Mouse (Mus musculus) kidney, embryonic 14.5 days (tissue): ENCODE results near the gene Dscaml1. TPM values are rescaled to one million over a fixed set of nuclear protein-coding genes. Genes with fewer than 3 reads are reported as not detected.

Experiments used
- ATAC-seq: fragments of 200-750 bp; cut with Nextera tagmentation; 2 replicates; pipeline ENCODE4 v1.8.0; 2017; ENCODE audit warnings: moderate number of reproducible peaks, mild to moderate bottlenecking, moderate TSS enrichment, moderate library complexity; ENCODE audit not compliant: low FRiP score, low TSS enrichment
- H3K27ac ChIP-seq: fragments of 300-500 bp; sonication (generic); 2 replicates; pipeline ENCODE4 v1.5.1; 2014; ENCODE audit warnings: low read depth, mild to moderate bottlenecking, low read length, moderate library complexity, mixed read lengths
- H3K27me3 ChIP-seq: fragments of 300-500 bp; sonication (generic); 2 replicates; pipeline ENCODE4 v1.6.1; 2014; ENCODE audit warnings: mild to moderate bottlenecking, low read length; ENCODE audit not compliant: control insufficient read depth, insufficient read depth
- H3K36me3 ChIP-seq: fragments of 300-500 bp; sonication (generic); 2 replicates; pipeline ENCODE4 v1.6.1; 2014; ENCODE audit warnings: low read length, mixed read lengths; ENCODE audit not compliant: control insufficient read depth, insufficient read depth
- H3K4me1 ChIP-seq: fragments of 300-500 bp; sonication (generic); 2 replicates; pipeline ENCODE4 v1.6.1; 2014; ENCODE audit warnings: low read length, mixed read lengths; ENCODE audit not compliant: control insufficient read depth, insufficient read depth
- H3K4me2 ChIP-seq: fragments of 300-500 bp; sonication (generic); replicated peaks from 2 replicates; pipeline ENCODE4 v1.6.1; 2014; ENCODE audit warnings: low read depth, mild to moderate bottlenecking, low read length
- H3K4me3 ChIP-seq: fragments of 300-500 bp; sonication (generic); 2 replicates; pipeline ENCODE4 v1.5.1; 2014; ENCODE audit warnings: mild to moderate bottlenecking, low read length
- H3K9ac ChIP-seq: fragments of 300-500 bp; sonication (generic); 2 replicates; pipeline ENCODE4 v1.6.1; 2014; ENCODE audit warnings: low read depth, mild to moderate bottlenecking, low read length, moderate library complexity
- H3K9me3 ChIP-seq: fragments of 300-500 bp; sonication (generic); 2 replicates; pipeline ENCODE4 v1.6.1; 2016; ENCODE audit warnings: low read length; ENCODE audit not compliant: control insufficient read depth
- WGBS: fragments of 180-500 bp; shearing (Covaris S2); extraction: QIAGEN DNeasy Blood & Tissue Kit; methylation state at CpG from one replicate; pipeline ENCODE4 v1.1.7; 2014; 5-methylcytosine and 5-hydroxymethylcytosine counted together
- polyA plus RNA-seq: library from polyadenylated mRNA; unstranded; fragments of >200 nt; fragmentation: Nextera tagmentation; extraction: Ambion mirVana; gene quantifications from 2 replicates; pipeline ENCODE4 v1.2.1, GENCODE M21; 2014

Dscaml1 gene
- polyA plus RNA-seq, 1 experiment from 2014 or later: 0.23 TPM

- Histone ChIP-seq H3K4me2 (no peak overlapping the region), H3K9me3 (no peaks in the 10 kb centered on the region), H3K4me1 (no peaks in the 10 kb centered on the region), H3K9ac (no peak overlapping the region), H3K27me3 (no peaks in the 10 kb centered on the region), H3K27ac (no peak overlapping the region), H3K4me3 (no peak overlapping the region), H3K36me3 (no peaks in the 10 kb centered on the region)
- 70% methylated on average over 17 of the region's 17 CpGs for WGBS
- ATAC-seq: no peak
These were observed 313.5 kb downstream of the Dscaml1 start for GRCm38 (mm10) chr9:45739702-45740583.

GRCm38 (mm10) chr9:45740584-45740980 is 314.2 kb downstream of the Dscaml1 start:
- Histone ChIP-seq H3K4me3 (no peak overlapping the region), H3K9me3 (no peaks in the 10 kb centered on the region), H3K9ac (no peak overlapping the region), H3K36me3 (no peaks in the 10 kb centered on the region), H3K4me1 (no peaks in the 10 kb centered on the region), H3K27ac (no peak overlapping the region), H3K27me3 (no peaks in the 10 kb centered on the region), H3K4me2 (no peak overlapping the region)
- ATAC-seq: no peak
- WGBS: 56% methylated on average over 2 of the region's 2 CpGs

DNA sequence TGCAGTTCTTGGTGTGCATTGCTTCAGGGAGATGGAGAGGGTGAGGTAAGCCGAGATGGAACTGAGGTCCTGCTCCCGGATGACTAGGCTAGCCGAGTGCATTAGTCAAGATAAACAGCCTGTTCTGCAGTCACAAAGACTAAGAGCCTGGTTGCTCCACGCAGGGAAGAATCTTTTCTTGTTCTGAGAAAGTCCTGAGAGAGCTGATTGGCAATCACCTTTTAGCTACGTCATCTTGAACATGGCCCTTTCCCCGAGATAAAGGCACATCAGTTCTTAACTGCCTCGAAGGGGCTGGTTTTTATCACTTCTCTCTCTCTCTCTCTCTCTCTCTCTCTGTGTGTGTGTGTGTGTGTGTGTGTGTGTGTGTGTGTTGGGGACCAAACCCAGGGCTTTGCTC is 319.0 kb downstream of the Dscaml1 start:
- H3K9me3 ChIP-seq: no peaks in the 10 kb centered on the region
- no peak overlapping the region for H3K4me2 ChIP-seq
- H3K4me3 ChIP-seq: no peak overlapping the region
- H3K27ac ChIP-seq: no peak overlapping the region
- WGBS: 42% methylated on average over 7 of the region's 7 CpGs
- no peak overlapping the region for H3K9ac ChIP-seq
- no peaks in the 10 kb centered on the region for H3K4me1 ChIP-seq
- no peak for ATAC-seq
- no peaks in the 10 kb centered on the region for H3K27me3 ChIP-seq
- H3K36me3 ChIP-seq: no peaks in the 10 kb centered on the region

- ATAC-seq: no peak
- no peaks in the 10 kb centered on the region for H3K36me3 ChIP-seq
- no peaks in the 10 kb centered on the region for H3K27me3 ChIP-seq
- no peak overlapping the region for H3K4me3 ChIP-seq
- 92% methylated on average over 4 of the region's 4 CpGs for WGBS
- no peaks in the 10 kb centered on the region for H3K4me1 ChIP-seq
- H3K9me3 ChIP-seq: no peaks in the 10 kb centered on the region
- no peak overlapping the region for H3K9ac ChIP-seq
- no peak overlapping the region for H3K4me2 ChIP-seq
- no peak overlapping the region for H3K27ac ChIP-seq
These were observed 323.5 kb downstream of the Dscaml1 start for GRCm38 (mm10) chr9:45749917-45750316.

DNA sequence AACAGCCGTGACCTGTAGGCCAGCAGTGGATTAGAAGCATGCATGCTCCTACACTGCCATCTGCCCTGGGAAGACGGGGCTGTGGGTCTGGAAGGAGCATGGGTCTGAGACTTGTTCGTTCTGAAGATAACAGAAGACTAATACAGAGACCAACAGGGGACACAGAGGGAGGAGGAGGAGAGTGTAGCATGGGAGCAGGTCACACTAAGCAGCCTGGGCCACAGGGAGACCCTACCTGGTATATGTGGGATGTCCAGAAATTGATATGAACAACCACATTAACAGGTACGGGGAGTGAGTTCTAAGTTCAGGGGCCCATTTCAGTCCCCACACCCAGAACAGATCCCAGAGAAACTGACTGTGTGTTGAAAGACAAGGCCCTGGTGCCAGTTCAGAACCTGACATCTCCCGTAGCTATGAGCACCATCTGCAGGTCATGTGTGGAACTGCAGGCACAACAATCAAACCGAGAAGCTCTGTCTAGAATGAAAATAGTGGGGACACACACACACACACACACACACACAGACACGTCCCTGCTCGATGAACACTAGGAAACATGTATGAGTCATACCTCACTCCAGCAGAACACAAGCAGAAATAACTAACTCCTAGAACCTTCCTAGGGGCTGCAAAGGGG is 328.1 kb downstream of the Dscaml1 start:
- H3K36me3 ChIP-seq: no peaks in the 10 kb centered on the region

DNA sequence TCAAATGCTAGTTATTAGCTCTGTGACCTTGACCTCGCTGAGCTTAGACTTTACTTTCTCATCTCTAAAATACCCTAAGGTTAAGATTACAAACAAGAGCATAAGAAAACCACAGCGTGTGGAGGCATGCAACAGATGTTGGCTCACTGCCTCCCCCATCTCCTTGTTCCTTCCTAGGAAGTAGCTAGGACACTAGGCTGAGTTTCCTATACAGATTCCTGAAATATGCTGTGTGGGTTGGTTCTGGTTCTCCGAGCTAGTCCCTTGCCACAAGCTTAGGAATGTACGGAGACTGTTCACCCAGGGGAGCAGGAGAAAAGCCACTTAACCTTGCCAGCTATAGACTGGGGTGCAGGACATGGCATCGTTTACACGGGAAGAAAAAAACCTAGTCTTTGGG is 339.8 kb downstream of the Dscaml1 start:
- no peak overlapping the region for H3K4me2 ChIP-seq
- no peaks in the 10 kb centered on the region for H3K9me3 ChIP-seq
- H3K27ac ChIP-seq: no peak overlapping the region
- no peak for ATAC-seq
- H3K4me1 ChIP-seq: no peaks in the 10 kb centered on the region
- 80% methylated on average over 6 of the region's 6 CpGs for WGBS
- H3K27me3 ChIP-seq: no peaks in the 10 kb centered on the region
- no peak overlapping the region for H3K4me3 ChIP-seq
- H3K36me3 ChIP-seq: peaks cover 9% of the 10 kb centered on the region; the same call in 1 of the 2 replicates
- no peak overlapping the region for H3K9ac ChIP-seq

More for the DNA sequence above, 328.1 kb downstream of the Dscaml1 start:
- H3K4me2 ChIP-seq: no peak overlapping the region
- 38% methylated on average over 8 of the region's 8 CpGs for WGBS
- H3K4me3 ChIP-seq: no peak overlapping the region
- H3K9ac ChIP-seq: no peak overlapping the region
- no peaks in the 10 kb centered on the region for H3K9me3 ChIP-seq
- H3K4me1 ChIP-seq: no peaks in the 10 kb centered on the region
- no peaks in the 10 kb centered on the region for H3K27me3 ChIP-seq
- ATAC-seq: no peak
- H3K27ac ChIP-seq: no peak overlapping the region

DNA sequence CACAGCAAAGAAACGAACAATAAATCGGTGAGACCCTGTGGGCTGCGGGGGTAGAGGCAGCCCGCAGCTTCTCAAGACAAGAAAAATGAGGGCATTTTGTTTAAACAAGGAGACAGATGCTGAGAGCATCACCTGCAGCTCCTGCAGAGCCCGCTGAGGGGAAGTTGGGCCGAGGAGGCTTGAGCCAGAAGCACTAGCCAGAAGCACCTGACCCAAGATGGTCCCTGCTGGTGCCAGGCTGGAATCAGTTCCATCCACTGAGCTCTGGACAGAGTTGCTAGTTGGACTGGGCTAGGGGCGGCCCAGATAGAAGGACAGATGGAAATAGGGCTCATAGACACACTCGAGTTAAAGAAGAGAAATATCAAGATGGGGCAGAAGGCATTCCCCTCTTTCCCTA is 340.7 kb downstream of the Dscaml1 start:
- no peaks in the 10 kb centered on the region for H3K4me1 ChIP-seq
- ATAC-seq: no peak
- no peaks in the 10 kb centered on the region for H3K9me3 ChIP-seq
- no peak overlapping the region for H3K9ac ChIP-seq
- peaks cover 14% of the 10 kb centered on the region; the same call in 1 of the 2 replicates for H3K36me3 ChIP-seq
- H3K4me3 ChIP-seq: no peak overlapping the region
- H3K27me3 ChIP-seq: no peaks in the 10 kb centered on the region
- no peak overlapping the region for H3K27ac ChIP-seq
- 86% methylated on average over 8 of the region's 8 CpGs for WGBS
- H3K4me2 ChIP-seq: no peak overlapping the region

DNA sequence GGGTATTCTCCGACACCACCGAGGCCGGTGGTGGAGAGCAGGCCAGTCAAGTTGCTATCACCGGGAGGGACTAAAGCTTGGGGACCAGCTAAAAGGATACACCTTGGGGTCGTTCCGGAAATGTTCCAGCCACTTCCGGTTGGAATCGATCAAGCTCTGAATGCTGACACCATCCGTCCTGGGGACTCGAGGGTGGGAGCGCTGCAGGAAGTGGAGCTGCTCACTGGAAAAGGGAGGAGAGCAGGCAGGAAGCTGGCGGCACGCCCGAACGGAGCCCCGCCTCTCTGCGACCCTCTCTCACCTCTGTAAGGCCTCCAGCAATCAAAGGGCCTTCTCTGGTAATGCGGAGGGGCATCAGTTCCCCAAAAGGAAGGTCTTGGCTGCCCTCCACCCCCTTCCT is 342.0 kb downstream of the Dscaml1 start:
- Histone ChIP-seq H3K4me2 (no peak overlapping the region), H3K36me3 (peaks cover 18% of the 10 kb centered on the region; the same call in 1 of the 2 replicates), H3K9ac (no peak overlapping the region), H3K27ac (no peak overlapping the region), H3K4me3 (no peak overlapping the region), H3K9me3 (no peaks in the 10 kb centered on the region), H3K27me3 (no peaks in the 10 kb centered on the region), H3K4me1 (no peaks in the 10 kb centered on the region)
- 74% methylated on average over 18 of the region's 18 CpGs for WGBS
- no peak for ATAC-seq

DNA sequence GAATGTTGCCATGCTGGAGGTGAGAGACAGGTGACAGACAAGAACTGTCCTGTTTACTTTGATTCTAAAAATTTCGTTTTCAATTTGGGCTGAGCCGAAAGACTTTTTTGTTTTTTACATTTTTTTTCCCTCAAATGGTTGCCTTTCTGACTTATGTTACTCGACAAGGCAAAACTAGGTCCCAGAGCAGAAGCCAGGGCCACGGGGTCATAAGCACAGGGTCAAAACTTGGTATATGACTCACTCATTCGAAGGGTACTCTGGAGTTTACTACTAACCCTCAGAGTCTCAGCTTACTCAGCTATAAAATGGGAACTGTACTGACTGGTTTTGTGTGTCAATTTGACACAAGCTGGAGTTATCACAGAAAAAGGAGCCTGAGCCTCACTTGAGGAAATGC is 343.2 kb downstream of the Dscaml1 start:
- Histone ChIP-seq H3K4me2 (no peak overlapping the region), H3K9me3 (no peaks in the 10 kb centered on the region), H3K27me3 (no peaks in the 10 kb centered on the region), H3K4me1 (no peaks in the 10 kb centered on the region), H3K4me3 (no peak overlapping the region), H3K9ac (no peak overlapping the region), H3K27ac (no peak overlapping the region), H3K36me3 (peaks cover 25% of the 10 kb centered on the region)
- WGBS: 71% methylated on average over 5 of the region's 5 CpGs
- ATAC-seq: no peak
